Mouse (Mus musculus) cerebellum, adult (tissue): ENCODE data around the gene A630001G21Rik.
"Not testable (repeated sequence)": the region's sequence is repeated elsewhere in the genome, so short reads cannot be mapped to it uniquely, and the experiment has no call there.

Experiments
- ATAC-seq: cut with Nextera tagmentation; 2 replicates; pipeline ENCODE4 v1.9.2; 2017; ENCODE audit warnings: mild to moderate bottlenecking, moderate library complexity, mixed read lengths; ENCODE audit not compliant: insufficient number of reproducible peaks, low FRiP score, low TSS enrichment

Gene A630001G21Rik

GRCm38 (mm10) chr1:85778436-85778835 lies at the start of gene A630001G21Rik:
Gene A630001G21Rik (minus strand): TSS chr1:85778643.
- no peak for ATAC-seq

GRCm38 (mm10) chr1:85827166-85827565 lies 48.7 kb upstream of the A630001G21Rik start:
- ATAC-seq = no peak

GRCm38 (mm10) chr1:85824905-85825304 lies 46.5 kb upstream of the A630001G21Rik start:
- ATAC-seq = no peak

- no peak for ATAC-seq
Observed at GRCm38 (mm10) chr1:85822239-85822638, 43.8 kb upstream of the A630001G21Rik start.

DNA sequence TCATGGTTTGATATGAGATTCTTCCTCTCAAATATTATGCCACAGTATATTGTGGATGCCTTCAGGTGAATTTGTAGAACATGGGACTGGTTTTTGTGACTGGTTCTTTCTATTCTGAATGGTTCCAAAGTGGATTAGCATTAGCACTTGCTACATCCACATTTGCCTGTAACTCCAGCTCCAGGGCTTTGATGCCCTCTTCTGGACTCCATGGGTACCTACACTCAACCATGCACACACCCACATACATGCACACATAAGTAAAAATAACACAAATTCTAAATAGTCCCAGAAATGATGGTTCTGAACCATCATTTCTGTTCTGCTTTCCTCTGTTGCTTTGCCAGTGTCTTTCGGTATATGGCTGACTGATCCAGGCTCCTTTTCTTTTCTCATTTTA lies 41.3 kb upstream of the A630001G21Rik start:
- no peak for ATAC-seq

DNA sequence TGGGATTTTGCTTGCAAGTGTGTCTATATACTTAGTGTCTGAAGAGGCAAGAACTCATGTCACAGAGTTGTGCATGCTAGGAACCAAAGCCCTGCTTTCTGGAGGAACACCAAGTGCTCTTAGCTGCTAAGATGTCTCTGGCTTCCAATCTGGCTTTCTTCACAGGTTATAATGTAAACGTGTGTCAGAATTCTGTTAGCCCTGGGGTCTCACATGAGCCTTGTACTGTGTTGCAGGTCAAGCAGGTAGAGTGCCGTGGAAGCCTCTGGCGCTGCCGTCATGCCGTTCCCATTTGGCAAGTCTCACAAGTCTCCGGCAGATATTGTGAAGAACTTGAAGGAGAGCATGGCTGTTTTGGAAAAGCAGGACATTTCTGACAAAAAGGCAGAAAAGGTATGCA lies 39.7 kb upstream of the A630001G21Rik start:
- no peak for ATAC-seq

GRCm38 (mm10) chr1:85814213-85814612 lies 35.8 kb upstream of the A630001G21Rik start:
- ATAC-seq = not testable (repeated sequence)

DNA sequence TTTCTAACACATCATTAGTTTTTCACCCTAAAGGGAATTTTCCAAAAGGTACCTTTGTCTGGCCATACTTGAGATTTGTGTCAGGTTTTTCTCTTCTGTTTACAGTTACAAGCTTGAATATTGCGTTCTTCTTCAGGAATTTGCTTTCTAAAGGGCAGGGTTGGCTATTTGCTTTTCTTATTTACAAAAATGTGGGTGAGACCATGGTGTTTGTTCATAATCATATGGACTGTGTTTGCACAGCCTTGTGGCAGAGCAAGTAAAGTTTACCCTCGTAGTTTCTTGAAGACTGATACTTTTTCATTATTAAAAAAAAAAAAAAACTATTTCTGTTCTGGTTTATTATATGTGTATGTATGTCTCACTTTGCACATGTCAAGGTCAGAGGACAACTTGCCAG lies 32.3 kb upstream of the A630001G21Rik start:
- ATAC-seq = no peak

DNA sequence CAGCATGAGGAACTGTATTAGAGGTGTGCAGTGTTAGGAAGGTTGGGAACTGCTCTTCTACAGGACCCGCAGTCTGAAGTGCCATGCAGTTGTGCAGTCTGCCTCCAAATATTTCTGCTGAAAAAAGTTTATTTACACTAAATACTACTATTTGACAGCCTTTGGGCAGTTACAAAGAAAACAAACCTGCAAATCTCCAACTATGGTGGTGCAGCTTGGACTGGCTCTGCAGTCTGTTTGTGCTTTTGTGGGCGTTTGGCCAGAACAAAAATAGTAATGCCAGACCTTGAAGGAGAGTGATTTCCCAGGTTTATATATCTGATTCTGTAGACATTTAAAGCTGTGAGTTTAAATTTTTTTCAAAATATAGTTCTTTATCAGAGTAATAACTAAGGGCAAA lies 31.9 kb upstream of the A630001G21Rik start:
- no peak for ATAC-seq

- no peak for ATAC-seq
Observed at GRCm38 (mm10) chr1:85809256-85809655, 30.8 kb upstream of the A630001G21Rik start.

DNA sequence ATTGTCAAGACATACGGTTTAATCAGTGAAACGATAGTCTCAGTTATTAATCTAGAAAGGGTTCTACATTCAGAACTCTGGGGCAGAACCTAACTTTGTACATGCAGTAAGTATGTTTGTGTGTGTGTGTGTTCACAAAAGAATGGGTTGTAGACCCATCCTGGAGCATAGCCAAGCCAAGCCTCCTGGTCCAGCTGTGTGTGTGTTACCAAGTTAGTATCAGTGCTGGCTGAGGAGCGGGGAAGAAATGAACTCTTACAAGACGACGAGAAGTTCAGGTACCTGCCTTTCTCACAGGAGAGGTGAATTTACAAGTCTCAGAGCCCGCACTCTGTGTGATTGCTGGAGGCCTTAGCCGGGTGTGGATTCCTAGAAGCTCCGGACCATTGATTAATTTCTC lies 26.1 kb upstream of the A630001G21Rik start:
- ATAC-seq = no peak

- ATAC-seq = no peak
Observed at GRCm38 (mm10) chr1:85802517-85802916, 24.1 kb upstream of the A630001G21Rik start.

DNA sequence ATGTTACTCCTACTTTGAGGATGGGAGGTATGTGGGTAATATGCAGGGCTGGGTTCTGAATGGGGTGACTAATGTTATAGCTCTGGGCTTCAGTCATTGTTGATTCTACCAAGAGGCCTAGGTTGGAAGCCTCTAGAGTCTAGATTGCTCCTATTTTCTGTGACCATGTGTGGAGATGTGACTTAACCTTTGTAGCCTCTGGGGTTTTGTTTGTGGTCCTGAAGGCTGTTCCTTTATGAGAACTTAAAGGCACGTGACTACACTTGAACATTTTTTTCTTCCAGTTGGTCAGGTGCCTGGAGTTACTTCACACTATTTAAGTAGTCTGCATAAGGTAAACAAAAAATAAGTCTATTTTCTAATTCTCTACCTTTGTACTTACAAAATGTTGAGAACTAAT lies 21.3 kb upstream of the A630001G21Rik start:
- ATAC-seq = no peak

- ATAC-seq = no peak
Observed at GRCm38 (mm10) chr1:85795196-85795595, 16.8 kb upstream of the A630001G21Rik start.

- 0 out of 2 replicates have a peak, but pooled peaks have one; percentile 11 for ATAC-seq
Observed at GRCm38 (mm10) chr1:85794106-85794771, 15.8 kb upstream of the A630001G21Rik start.

DNA sequence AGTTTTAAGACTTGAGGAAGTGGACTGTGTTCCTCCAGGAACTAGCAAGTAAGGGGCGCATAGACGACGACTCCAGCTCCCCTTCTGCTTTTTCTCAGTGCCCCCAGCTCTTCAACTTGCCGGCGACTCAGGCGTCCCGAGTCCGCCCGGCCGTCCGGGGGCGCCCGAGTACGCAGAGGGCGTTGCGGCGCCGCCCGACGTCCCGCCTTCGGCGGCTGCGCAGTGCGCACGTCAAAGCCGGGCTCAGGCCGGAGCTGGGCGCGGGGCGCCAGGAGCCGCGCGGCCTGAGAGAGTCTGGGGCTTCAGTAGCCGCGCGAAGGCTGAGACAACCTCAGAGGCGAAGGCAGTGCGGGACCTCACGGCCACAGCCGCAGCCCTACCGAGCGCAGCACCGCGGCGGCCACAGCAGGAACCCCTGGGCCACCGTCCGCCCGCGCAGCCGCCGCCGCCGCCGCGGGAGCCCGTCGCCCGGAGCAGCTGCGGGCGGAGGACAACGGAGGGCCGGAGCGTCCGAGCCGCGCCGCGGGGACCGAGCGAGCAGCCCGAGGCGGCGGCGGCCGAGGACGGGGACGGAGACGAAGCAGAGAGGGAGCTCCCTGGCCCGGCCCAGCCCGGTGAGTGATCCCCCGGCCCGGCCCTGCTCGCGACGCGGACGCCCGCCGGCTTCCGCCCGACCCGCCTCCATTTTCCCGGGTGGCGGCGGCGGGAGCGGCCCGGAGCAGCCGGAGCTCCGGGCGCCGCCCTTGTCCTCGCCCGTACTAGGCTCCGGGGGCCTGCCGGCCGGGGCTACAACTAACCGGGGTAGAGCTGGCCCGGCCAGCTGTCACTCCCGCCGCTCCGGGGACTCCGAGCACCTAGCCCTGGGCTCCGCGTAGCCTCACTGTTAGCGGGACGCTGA lies 15.0 kb upstream of the A630001G21Rik start, which contains the start of gene Cab39:
Gene Cab39, plus strand, starts transcription at position 234 of the 898 bp plus-strand sequence.
- ATAC-seq = peak; percentile 87

GRCm38 (mm10) chr1:85791476-85791875 lies 13.0 kb upstream of the A630001G21Rik start:
- ATAC-seq = no peak

DNA sequence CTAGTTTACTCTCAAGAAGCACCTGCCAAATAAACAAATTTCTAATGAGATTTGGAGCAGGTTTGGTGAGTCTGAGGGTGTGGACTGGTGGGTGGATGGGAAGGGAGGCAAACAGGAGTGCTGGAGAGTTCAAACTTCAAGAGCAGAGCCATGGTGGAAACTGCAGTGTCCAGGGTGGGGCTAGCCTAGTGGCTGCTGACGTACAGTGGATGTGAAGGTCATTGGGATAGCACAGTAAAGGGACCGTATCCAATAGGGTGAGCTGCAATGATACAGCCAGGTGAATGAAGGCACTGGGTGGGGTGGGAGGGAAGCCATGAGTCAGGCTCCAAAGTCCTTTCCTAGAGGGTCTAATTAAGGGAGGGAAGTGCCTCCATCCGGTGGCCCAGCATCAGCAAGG lies 12.1 kb upstream of the A630001G21Rik start:
- no peak for ATAC-seq

GRCm38 (mm10) chr1:85779428-85780180 lies 1.2 kb upstream of the A630001G21Rik start:
- no peak for ATAC-seq

DNA sequence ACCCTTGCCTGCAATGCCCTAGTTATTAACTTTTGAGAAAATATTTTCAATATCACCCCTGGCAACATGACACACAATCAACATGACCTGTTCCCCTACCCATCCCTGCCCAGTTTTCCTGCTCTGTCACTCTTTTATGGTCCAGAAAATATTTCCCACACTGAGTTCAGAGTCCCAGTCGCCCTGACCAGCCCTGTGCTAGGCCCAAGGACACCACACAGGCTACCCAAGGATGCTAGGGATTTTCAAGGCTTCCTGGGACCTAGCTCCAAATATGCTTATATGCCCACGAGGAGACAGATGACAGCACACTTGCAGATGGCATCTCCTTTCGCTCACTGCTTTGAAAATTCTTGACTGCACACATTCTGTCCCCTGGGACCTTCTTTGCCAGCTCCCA lies 569 bp upstream of the A630001G21Rik start:
- no peak for ATAC-seq

DNA sequence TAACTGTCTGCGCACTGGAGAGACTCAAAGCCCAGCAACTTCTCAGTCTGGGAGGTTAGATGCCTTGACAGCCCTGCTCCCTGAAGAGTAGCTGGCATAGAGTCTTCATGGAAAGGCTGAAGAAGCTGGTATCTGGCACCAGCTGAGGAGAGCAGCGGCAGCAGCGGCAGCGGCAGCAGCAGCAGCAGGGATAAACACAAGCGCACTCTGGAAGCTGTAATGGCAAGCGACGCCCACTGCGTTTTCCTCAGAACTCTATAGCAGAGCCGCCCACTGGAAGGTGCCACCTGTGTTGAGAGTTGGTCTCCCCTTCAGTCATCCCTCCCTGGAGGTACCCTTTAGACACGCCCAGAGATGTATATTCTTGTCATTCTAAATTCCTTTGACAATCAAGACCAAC lies 2.3 kb downstream of the A630001G21Rik start:
- no peak for ATAC-seq
